Mouse (Mus musculus) cerebellum, adult 2 months (tissue): ENCODE data around the gene Zeb2.

ENCODE experiments used
- CTCF ChIP-seq: fragments of 200-500 bp; IDR thresholded peaks from 2 replicates; pipeline ENCODE4 v1.5.1; 2011; ENCODE audit warnings: low read depth, mild to moderate bottlenecking, control low read depth, low read length, moderate library complexity, borderline replicate concordance; ENCODE audit not compliant: insufficient read depth
- POLR2A ChIP-seq: fragments of 200-500 bp; IDR thresholded peaks from 2 replicates; pipeline ENCODE4 v1.6.1; 2011; ENCODE audit warnings: low read length, control low read depth, borderline replicate concordance; ENCODE audit not compliant: insufficient read depth

DNA sequence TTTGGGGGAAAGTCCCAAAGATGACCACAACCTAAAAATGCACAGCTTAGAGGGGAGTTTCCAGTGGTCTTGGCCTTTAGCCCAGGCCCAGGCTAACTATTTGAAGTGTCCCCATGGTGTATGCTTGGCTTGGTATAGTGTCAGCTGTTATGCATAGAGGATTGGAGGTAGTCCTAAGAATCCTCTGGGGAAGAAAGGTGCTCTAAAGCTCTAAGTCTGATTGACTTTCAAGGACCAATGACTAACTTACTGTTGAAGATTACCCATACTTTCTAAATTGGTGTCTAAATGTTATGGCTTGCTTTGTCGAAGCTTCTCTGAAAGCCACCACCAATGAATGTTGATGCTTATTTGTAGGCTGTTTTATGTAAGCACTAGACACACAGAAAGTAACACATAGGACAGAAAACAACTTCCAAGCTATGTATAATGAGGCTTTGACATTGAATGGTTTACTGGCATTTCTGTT is 159.8 kb downstream of the Zeb2 start:
- TF ChIP-seq CTCF (no peak), POLR2A (no peak)
